Mouse (Mus musculus): ENCODE data around the gene Gm5916.

The Gm5916 gene

GRCm38 (mm10) chr9:36128679-36129078 is at the start of gene Gm5916:
Gene Gm5916 (minus strand): TSS chr9:36128779.
- no peak for DNase-seq (ENCODE audit: low read depth, low spot score)
